Mouse (Mus musculus) neutrophil, adult 5-6 weeks (primary cell): ENCODE measurements around the gene Ebf4. TPM values are rescaled to one million over a fixed set of nuclear protein-coding genes. Genes with fewer than 3 reads are reported as not detected.
"Not testable (repeated sequence)": the region's sequence is repeated elsewhere in the genome, so short reads cannot be mapped to it uniquely, and the experiment has no call there.

Experiments used
- ATAC-seq: fragments of 151-379, 151-347 bp; 2 replicates; pipeline ENCODE4 v1.8.0; 2017; ENCODE audit warnings: mild to moderate bottlenecking, moderate TSS enrichment; ENCODE audit not compliant: insufficient number of reproducible peaks, poor library complexity, low FRiP score, severe bottlenecking; ENCODE audit errors: extremely low read depth
- total RNA-seq: library from RNA; stranded (forward); fragments of 200-1000 nt; gene quantifications from 2 replicates; pipeline ENCODE4 v1.2.3, GENCODE M21; 2017

Ebf4 gene
- total RNA-seq, 1 experiment from 2014 or later = not detected

DNA sequence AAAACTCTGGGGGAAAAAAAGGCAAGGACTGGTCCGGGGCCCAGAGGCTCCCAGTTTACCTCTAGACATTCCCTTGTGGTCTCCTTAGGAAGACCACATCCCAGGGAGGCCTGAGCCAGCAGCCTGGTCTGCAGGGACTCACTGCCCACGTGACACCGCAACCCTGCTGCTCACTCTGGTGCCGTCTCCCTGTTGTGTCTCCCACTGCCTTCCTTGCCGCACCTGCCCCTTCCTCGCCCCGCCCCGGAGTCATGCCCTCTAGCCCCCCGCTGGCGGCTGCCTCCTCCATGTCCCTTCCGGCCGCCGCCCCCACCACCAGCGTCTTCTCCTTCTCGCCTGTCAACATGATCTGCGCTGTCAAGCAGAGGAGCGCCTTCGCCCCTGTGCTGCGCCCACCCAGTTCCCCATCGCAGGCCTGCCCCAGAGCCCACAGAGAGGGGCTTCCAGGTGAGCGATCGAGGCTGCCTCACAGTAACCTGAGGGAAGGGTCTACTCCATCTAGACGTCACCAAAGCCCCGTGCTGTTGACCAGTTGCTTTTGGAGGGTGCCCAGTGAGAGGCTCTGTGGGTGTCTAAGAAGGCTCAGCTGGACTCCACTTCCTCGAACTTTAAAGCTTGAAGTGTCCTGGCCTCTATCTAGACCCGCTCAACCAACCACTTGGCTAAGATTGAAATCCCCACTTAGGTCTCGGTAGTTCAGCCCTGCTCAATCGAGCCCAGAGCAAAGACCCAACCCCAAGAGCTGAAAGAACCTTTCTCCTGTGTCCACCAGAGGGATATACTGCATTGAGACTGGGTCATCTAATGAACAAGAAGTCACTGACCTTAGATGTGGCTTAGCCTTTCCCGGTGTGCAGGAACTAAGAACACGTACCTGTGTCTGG is 70.5 kb downstream of the Ebf4 start:
- no peak for ATAC-seq

DNA sequence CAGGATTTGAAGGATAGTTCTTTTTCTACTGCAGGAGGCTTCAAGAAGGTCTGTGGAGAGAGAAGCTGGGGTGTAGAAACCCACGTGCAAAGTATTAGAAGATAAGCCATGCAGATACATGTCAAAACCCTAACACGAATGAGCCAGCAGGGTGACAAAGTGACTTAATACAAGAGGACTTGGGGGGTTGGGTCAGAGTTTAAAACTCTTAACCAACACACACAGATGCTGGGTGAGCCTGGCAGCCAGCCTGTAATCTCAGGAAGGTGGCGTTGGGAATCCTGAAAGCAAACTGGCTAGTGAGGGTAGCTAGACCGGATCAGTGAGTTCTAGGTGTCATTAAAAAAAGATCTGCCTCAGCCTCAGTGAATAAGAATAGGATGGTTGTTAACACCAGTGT is 72.4 kb downstream of the Ebf4 start:
- no peak for ATAC-seq

DNA sequence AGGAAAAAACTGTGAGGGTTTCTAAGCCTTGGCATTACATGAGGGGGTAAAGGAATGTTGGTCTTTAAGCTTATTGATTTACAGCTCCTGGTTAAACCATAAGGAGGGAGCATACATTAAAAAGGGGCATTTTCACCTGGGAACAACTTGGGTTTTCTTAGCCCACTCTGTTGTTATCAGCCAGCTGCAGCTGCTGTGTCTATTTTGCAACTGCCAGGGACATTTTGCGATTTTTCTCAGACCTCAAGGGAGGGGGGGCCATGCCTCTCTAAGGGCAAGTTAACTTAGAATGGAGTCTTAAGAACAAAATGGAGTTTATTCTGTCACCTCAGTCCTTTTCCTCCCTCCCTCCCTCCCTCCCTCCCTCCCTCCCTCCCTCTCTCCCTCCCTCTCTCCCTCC is 78.1 kb downstream of the Ebf4 start:
- ATAC-seq = not testable (repeated sequence)

DNA sequence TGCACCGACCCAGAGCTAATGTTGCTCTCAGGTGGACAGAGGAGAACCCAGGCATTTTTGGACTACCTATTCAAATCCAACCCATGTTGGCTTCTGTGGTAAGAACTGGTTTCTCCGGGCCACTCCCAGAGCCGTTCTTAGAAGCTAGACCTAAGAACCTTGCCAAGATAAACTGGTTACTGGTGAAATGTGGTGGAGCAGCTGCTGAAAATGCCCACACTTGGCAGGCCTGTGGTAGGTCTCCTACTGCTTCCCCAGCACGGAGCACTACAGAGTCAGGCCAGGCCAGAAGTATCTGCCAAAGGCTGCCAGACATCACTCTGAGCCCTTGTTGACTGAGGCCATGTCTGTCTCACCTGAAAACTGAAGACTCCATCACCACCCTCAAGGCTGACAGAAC is 80.0 kb downstream of the Ebf4 start:
- no peak for ATAC-seq

DNA sequence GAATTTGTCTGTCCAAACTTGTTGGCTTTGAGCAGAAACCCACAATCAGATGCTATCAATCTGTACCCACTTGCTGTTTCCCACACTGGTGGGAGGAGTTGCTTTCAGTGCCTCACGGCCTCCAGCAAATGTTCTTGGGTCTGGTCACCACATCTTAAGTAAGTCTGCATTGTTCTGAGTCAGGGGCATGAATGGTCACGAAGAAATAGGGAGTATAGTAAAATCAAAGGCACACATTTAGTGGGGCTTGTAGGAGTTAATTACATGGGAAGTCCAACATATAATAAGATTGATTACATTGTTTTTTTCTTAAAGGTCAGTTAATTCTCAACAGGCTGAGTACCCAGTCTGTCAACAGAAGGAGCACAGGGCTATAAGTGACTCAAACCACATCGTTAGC is 88.2 kb downstream of the Ebf4 start:
- ATAC-seq = no peak

DNA sequence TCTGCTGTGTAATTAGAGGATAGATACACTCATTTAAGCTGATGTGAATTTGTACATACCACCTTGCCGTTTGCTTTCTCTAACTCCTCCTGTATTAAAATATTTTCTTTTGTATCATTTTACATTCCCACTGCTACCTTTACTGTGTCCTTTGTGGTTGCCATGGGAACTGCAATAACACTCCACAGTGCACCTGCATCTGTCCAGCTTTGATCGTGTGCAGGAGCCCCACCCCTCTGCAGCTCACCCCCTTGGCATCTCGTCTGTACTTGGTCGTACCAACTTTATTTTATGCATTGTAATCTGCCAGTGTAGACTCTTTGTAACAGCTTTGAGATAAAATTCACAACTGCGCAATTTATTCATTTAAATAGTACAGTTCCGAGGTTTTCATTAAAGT is 88.9 kb downstream of the Ebf4 start:
- no peak for ATAC-seq

DNA sequence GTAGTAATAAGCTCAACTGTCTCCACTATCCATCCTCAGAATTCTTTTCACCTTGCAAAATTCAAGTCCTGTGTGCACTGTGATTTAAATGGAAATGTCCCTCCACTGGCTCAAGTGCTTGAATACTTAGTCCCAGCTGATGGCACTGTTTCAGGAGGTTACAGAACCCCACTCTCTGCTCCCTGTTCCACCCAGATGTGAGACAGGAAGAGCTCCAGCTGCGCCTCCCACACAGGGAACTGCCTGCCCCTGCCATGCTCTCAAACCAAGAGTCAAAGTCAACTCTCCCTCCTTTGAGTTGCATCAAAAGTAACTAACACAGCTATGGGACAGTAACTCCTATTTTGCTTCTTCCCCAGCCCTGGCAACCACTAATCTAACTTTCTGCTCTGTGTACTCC is 91.2 kb downstream of the Ebf4 start:
- no peak for ATAC-seq

DNA sequence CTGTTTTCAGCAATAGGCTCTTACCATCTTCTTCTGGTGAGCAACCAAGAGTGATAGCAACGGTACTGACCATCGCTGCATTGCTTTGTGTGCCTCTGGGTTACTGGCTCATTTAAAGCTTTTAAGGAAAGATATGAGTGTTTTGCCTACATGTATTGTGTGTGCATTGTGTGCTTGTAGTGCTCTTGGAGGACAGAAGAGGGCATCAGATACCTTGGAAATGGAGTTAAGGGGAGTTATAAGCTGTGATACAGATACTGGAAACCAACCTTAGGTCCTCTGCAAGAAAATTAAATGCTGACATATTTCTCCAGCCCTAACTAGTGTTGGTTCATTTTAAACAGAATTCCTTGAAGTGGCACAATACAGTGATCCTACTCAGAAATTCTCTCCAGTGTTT is 93.8 kb downstream of the Ebf4 start:
- ATAC-seq = no peak

DNA sequence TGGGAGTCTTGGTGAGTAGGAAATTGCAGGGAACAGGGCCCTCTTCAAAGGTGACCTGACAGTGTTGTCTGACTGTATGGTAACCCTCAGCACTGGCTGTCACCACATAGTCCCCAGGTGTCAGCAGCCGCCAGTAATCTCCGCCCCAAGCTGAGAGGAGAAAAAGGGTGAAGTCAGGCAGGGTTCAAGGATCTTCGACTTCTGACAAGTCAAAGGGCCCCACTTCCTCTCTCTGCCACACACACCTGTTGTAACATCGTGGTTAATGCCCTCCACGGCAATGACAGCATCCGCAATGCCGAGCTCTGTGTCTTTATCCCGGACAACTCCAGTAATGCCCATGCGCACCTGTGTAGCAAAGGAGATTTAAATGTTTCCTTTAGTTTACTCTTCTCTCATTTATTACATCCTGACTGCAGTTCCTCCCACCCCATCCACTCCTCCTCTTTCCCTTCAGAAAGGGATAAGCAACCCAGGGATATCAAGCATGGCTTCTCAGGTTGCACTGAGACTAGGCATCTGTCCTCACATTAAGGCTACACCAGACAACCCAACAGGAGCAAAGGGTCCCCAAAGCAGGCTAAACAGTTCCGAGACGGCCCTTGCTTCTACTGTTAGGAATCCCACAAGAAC is 96.1 kb downstream of the Ebf4 start:
- no peak for ATAC-seq

DNA sequence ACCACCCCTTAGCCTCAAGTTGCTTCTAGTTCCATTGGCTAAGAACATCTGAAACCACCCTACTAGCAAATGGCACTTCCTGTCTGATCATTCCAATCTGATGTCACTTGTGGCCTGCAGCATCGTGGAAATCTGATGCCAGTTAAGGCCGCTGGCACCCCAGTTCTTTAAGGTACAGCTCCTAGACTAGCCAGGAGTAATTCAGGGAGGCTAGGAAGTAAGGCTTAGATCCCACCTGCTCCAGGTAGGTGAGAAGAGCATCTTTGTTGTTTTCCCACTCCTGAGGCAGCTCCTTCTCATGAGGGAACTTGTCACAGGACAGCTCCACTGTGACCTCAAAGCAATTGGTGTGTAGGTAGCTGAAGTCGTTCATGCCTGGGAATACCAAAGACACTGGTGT is 97.9 kb downstream of the Ebf4 start:
- ATAC-seq = no peak

DNA sequence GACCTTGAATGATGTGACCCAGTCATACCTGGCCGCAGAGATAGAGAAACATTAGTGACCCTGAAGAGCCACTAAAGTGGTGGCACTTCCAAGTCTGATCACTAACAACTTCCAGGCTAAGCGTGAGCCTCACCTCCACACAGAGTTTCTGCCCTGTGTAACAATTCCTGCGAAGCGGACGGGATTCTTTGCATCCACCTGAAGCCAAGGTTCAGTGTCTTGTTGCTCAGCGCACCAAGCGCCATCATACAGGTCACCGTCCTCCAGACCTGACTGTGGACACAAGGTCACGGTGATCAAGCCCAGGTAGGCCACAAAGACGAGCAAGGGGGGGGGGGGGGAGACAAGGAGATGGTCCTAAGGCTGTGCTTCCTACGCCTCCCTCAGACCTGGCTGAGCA is 100.7 kb downstream of the Ebf4 start:
- ATAC-seq = no peak

DNA sequence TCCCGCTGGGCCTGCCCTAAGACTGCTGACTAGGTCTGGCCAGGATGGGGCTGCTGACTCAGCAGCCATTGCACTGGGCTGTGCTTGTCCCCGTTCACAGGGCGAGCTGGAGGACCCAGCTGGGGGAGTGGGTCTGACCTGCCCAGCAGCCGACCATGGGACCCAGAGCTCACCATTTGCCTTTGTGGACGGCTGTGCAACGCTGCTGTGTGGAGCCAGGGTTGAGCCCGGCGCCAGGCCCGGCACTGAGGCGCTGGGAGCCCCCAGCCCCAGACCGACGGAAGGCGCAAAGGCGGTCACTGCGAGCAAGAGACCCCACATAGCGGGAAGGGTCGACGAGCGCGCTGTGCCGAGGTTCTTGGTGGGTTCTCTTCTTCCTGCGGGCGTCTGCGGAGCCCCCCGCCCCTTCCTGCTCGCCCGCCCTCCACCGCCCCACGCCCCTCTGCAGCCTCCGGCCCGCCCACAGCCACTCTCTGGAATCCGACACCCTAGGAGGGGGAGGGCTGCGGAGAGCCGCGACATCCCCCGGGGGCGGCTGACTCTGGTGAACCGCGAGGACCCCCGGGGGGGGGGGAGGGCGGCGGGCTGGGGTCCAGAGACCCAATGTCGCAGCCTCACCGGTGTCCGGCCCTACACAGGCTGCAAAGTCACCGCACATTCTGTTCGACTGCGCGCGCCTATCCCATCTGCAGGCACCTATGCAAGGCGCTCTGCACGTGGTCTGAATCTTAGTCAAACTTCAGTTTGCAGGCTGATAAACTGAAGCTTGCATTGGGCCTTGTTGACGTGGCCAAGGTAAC is 102.4 kb downstream of the Ebf4 start, which contains the start of gene Cpxm1:
TSS of gene Cpxm1 (minus strand) at position 389 of the 800 bp plus-strand sequence.
- no peak for ATAC-seq

DNA sequence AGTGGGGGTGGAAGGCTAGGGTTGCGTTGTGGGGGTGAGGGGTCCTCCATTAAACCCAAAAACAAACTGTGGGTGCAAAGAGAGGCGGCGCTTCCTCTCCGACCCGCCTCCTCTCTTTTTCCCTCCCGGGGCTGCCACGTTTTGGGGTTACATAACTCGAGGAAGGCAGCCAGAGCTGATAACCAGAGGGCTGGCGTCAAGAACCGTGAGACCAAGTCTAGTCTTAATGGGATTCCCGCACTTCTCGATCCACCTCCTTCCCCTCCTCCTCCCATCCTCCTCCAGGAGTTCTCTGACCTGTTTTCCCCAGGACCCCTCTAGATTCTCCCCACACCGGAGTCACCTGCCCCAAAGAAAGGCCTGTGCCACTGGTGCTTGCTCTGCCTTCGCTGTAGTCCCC is 103.1 kb downstream of the Ebf4 start:
- ATAC-seq = no peak

DNA sequence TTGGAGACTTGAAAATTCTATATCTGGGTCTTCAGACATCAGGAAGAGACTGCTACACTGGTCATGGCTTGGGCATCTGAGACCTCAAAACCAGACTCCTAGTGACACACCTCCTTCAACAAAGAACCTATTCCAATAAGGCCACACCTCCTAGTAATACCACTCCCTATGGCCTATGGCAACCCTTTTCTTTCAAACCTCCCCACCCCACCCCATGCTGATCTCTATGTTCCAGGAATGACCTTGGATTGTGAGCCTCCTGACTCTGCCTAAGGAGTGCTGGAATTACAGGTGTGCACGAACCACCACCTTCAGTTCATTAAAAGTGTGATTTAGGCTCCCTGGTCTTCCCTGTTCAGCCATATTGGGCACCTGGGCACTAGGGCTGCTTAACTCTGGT is 105.1 kb downstream of the Ebf4 start:
- no peak for ATAC-seq

DNA sequence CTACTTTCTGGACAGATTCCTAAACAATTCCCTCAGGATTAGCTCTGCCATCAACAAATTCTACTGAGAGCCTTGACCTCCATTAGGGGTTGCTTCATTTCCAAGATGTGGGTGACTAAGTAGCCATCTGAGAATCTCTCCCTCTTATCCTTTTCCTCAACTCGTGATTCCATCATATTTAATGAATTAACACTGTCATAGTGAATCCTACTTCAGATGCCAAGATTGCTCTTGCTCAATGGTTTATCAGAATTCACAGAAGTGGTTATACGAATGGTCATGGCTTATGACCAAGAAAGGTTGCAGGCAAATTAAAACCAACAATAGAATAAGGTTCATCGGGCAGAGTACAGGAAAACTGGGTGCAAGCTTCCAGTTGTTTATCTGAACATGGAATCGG is 106.9 kb downstream of the Ebf4 start:
- no peak for ATAC-seq

DNA sequence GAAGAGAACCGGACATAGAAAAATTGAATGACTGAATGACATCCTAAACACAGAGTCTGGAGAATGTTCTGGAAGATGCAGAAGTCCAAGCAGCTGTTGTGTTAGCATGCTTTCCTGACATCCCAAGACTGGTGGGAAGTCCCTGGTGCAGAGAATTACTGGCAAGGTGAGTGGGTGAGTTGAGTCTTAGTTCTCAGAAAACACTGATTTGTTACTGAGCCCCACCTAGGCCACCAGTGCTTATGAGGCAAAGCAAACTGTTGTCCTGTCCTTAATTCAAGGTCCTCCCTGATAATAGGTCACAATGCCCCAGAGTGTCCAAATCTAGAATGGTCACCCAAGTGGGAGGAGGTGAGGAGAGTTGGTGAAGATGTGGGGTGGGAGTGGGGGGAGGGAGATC is 110.0 kb downstream of the Ebf4 start, which contains the start of the genes Gm28372 and 1700020A23Rik:
TSS of gene Gm28372 (plus strand) at position 301 of the 400 bp plus-strand sequence.
TSS of gene 1700020A23Rik (plus strand) at position 321 of the 400 bp plus-strand sequence.
- ATAC-seq = no peak

DNA sequence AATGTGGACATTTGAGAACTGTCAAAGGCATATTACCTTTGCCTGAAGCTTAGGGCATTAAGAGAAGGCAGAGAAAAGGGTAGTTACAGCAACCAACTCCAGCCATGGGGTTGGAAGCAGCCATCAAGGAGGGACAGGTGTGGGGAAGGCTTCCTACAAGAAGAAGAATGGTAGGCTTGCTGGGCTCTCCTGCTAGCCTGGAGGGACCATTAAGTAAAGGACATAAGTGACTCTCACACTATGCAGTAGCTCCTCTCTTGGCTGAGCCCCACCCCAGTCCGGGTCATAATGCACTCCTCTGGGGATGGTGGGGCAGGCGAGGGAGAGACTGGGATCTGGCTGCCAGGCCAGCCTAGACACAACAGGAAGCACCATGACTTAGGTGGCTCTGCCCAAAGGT is 111.2 kb downstream of the Ebf4 start, which contains the start of gene Tmem239:
TSS of gene Tmem239 (plus strand) at position 301 of the 400 bp plus-strand sequence.
- no peak for ATAC-seq

DNA sequence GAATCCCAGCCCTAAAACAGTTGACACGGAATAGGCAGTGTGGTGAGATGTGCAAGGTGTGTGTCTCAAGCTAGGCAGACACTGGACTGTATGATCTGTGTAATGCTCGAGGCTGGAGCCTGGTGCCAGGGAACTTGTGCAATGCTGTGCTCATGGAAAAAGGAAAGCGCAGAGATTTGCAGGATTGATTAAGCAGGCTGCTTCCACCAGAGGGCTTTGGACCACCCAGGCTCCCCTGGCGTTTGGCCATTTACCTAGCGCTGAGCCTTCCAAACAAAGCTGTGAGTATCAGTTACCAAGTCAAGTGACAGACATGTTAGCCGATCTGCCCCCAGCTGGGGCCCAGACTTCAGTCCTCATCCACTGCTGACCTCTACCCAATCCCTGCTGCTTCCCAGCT is 113.2 kb downstream of the Ebf4 start:
- no peak for ATAC-seq
